Mouse (Mus musculus): ENCODE measurements around the gene Ncaph2.

Gene Ncaph2

GRCm38 (mm10) chr15:89377362-89377761 lies 21.8 kb downstream of the Ncaph2 start:
- ATAC-seq (ENCODE audit: insufficient number of reproducible peaks, low FRiP score, low TSS enrichment) = no peak

- peak; percentile 18; the same call in 1 of the 2 replicates for ATAC-seq (ENCODE audit: insufficient number of reproducible peaks, low FRiP score, low TSS enrichment)
These were observed 22.7 kb downstream of the Ncaph2 start for GRCm38 (mm10) chr15:89377938-89378828.

GRCm38 (mm10) chr15:89378831-89379401 lies 23.4 kb downstream of the Ncaph2 start, which contains the start of gene Odf3b:
TSS of gene Odf3b (minus strand) at chr15:89379282.
- peak; percentile 59; the same call in 1 of the 2 replicates for ATAC-seq (ENCODE audit: insufficient number of reproducible peaks, low FRiP score, low TSS enrichment)

GRCm38 (mm10) chr15:89379429-89379828 lies 23.9 kb downstream of the Ncaph2 start:
- ATAC-seq (ENCODE audit: insufficient number of reproducible peaks, low FRiP score, low TSS enrichment) = no peak

- no peak for ATAC-seq (ENCODE audit: insufficient number of reproducible peaks, low FRiP score, low TSS enrichment)
These were observed 29.1 kb downstream of the Ncaph2 start, which contains the start of gene Klhdc7b for GRCm38 (mm10) chr15:89384617-89385016. TSS of gene Klhdc7b (plus strand) at chr15:89384917.

GRCm38 (mm10) chr15:89387127-89387526 lies 31.6 kb downstream of the Ncaph2 start:
- no peak for ATAC-seq (ENCODE audit: insufficient number of reproducible peaks, low FRiP score, low TSS enrichment)

GRCm38 (mm10) chr15:89390081-89390480 lies 34.6 kb downstream of the Ncaph2 start:
- no peak for ATAC-seq (ENCODE audit: insufficient number of reproducible peaks, low FRiP score, low TSS enrichment)

- no peak for ATAC-seq (ENCODE audit: insufficient number of reproducible peaks, low FRiP score, low TSS enrichment)
These were observed 41.4 kb downstream of the Ncaph2 start for GRCm38 (mm10) chr15:89396883-89397282.

GRCm38 (mm10) chr15:89398146-89398545 lies 42.6 kb downstream of the Ncaph2 start:
- ATAC-seq (ENCODE audit: insufficient number of reproducible peaks, low FRiP score, low TSS enrichment) = no peak

- ATAC-seq (ENCODE audit: insufficient number of reproducible peaks, low FRiP score, low TSS enrichment) = no peak
These were observed 44.2 kb downstream of the Ncaph2 start for GRCm38 (mm10) chr15:89399716-89400115.

- no peak for ATAC-seq (ENCODE audit: insufficient number of reproducible peaks, low FRiP score, low TSS enrichment)
These were observed 47.0 kb downstream of the Ncaph2 start for GRCm38 (mm10) chr15:89402471-89402870.

GRCm38 (mm10) chr15:89404831-89405623 lies 49.5 kb downstream of the Ncaph2 start:
- ATAC-seq (ENCODE audit: insufficient number of reproducible peaks, low FRiP score, low TSS enrichment) = no peak

- ATAC-seq (ENCODE audit: insufficient number of reproducible peaks, low FRiP score, low TSS enrichment) = no peak
These were observed 51.2 kb downstream of the Ncaph2 start for GRCm38 (mm10) chr15:89406691-89407090.

GRCm38 (mm10) chr15:89410118-89410517 lies 54.6 kb downstream of the Ncaph2 start, which contains the start of gene Syce3:
TSS of gene Syce3 (minus strand) at chr15:89410503.
- ATAC-seq (ENCODE audit: insufficient number of reproducible peaks, low FRiP score, low TSS enrichment) = no peak

GRCm38 (mm10) chr15:89415282-89415681 lies 59.8 kb downstream of the Ncaph2 start:
- no peak; the same call in 1 of the 2 replicates for ATAC-seq (ENCODE audit: insufficient number of reproducible peaks, low FRiP score, low TSS enrichment)

GRCm38 (mm10) chr15:89421938-89422337 lies 66.4 kb downstream of the Ncaph2 start:
- ATAC-seq (ENCODE audit: insufficient number of reproducible peaks, low FRiP score, low TSS enrichment) = no peak

Data from cerebellum, adult (tissue).